12 mouse cellular contexts compared by ENCODE assay signal in genomic region chr17:14992522-14993138, GRCm38 (mm10). TPM values are rescaled to one million over a fixed set of nuclear protein-coding genes. Genes with fewer than 3 reads are reported as not detected.
DNase-seq lines count a peak whose midpoint lies in the region; ATAC-seq and TF ChIP-seq lines count a peak whose summit lies in the region.
"Not testable (repeated sequence)": the region's sequence is repeated elsewhere in the genome, so short reads cannot be mapped to it uniquely, and the experiment has no call there.
"Had no signal": no experiment of that assay in that cellular context is flagged by ENCODE, and none has a peak within 500 bp of the region (broad histone marks: within the 10 kb centered on the region; RNA-seq: fewer than 3 reads in every experiment).

No protein-coding gene starts in this region.

- H3K27ac ChIP-seq in forebrain, embryonic 12.5 days; heart, embryonic 13.5 days (replicated peaks); hindbrain, embryonic 16.5 days (ENCODE audit: low read depth, low read length); kidney, postnatal 0 days; liver, embryonic 15.5 days (replicated peaks); midbrain, embryonic 13.5 days; stomach, embryonic 14.5 days (ENCODE audit: low read length): not testable (repeated sequence)

- not testable (repeated sequence) for H3K4me3 ChIP-seq in forebrain, embryonic 12.5 days (replicated peaks); heart, embryonic 13.5 days; hindbrain, embryonic 16.5 days (ENCODE audit: low read length); kidney, postnatal 0 days (replicated peaks; ENCODE audit: low read depth, low read length); liver, embryonic 15.5 days (replicated peaks); midbrain, embryonic 13.5 days (replicated peaks); stomach, embryonic 14.5 days (ENCODE audit: low read depth, low read length)

- H3K9me3 ChIP-seq in forebrain, embryonic 12.5 days; heart, embryonic 13.5 days; hindbrain, embryonic 16.5 days (ENCODE audit: control insufficient read depth, low read length); kidney, postnatal 0 days (replicated peaks; ENCODE audit: low read length); liver, embryonic 15.5 days (replicated peaks); midbrain, embryonic 13.5 days; stomach, embryonic 14.5 days (ENCODE audit: control insufficient read depth, low read depth, low read length): not testable (repeated sequence)

- peak; percentile 64 for ATAC-seq in activated CD4-positive, CD25-positive, alpha-beta regulatory T cell, adult 4 months
- peak; percentile 79 for ATAC-seq in forebrain, embryonic 12.5 days (ENCODE audit: low FRiP score)
- peak; percentile 78 for ATAC-seq in heart, embryonic 13.5 days (ENCODE audit: extremely low read depth, insufficient number of reproducible peaks, low FRiP score, low TSS enrichment)
- peak; percentile 85 for ATAC-seq in hindbrain, embryonic 16.5 days
- peak; percentile 68 for ATAC-seq in kidney, postnatal 0 days (replicated peaks; ENCODE audit: low FRiP score, low read depth)
- peak; percentile 74 for ATAC-seq in liver, embryonic 15.5 days (ENCODE audit: insufficient read depth)
- ATAC-seq in midbrain, embryonic 13.5 days, result peak; percentile 80
- peak; percentile 74 for ATAC-seq in stomach, embryonic 14.5 days (ENCODE audit: insufficient number of reproducible peaks, insufficient read depth, low FRiP score, low read depth)

- not testable (repeated sequence) for H3K36me3 ChIP-seq in forebrain, embryonic 12.5 days (replicated peaks); heart, embryonic 13.5 days; hindbrain, embryonic 16.5 days (ENCODE audit: control insufficient read depth, insufficient read depth, low read length); kidney, postnatal 0 days (ENCODE audit: insufficient read depth, low read length); liver, embryonic 15.5 days (replicated peaks); midbrain, embryonic 13.5 days; stomach, embryonic 14.5 days (ENCODE audit: control insufficient read depth, insufficient read depth, low read length)

- not testable (repeated sequence) for H3K27me3 ChIP-seq in forebrain, embryonic 12.5 days; heart, embryonic 13.5 days (replicated peaks); hindbrain, embryonic 16.5 days (replicated peaks; ENCODE audit: control insufficient read depth, insufficient read depth, low read length); kidney, postnatal 0 days (ENCODE audit: insufficient read depth, low read length); liver, embryonic 15.5 days; midbrain, embryonic 13.5 days; stomach, embryonic 14.5 days (ENCODE audit: control insufficient read depth, insufficient read depth, low read length)

- DNase-seq in kidney, postnatal 0 days (ENCODE audit: low spot score), result not testable (repeated sequence)

- not testable (repeated sequence) for TF ChIP-seq CTCF in kidney, postnatal 0 days (IDR thresholded peaks at IDR 0.05; ENCODE audit: low read depth)

- H3K9ac ChIP-seq in forebrain, embryonic 12.5 days; heart, embryonic 13.5 days; hindbrain, embryonic 16.5 days (ENCODE audit: low read depth, low read length); kidney, postnatal 0 days (ENCODE audit: low read depth, low read length); liver, embryonic 15.5 days; midbrain, embryonic 13.5 days (replicated peaks); stomach, embryonic 14.5 days (replicated peaks; ENCODE audit: low read depth, low read length): not testable (repeated sequence)

- no CpG with 5 or more reads among the region's 98 CpGs for WGBS in forebrain, embryonic 12.5 days
- no CpG with 5 or more reads among the region's 98 CpGs for WGBS in heart, embryonic 13.5 days
- WGBS in hindbrain, embryonic 16.5 days, result no CpG with 5 or more reads among the region's 98 CpGs
- WGBS in kidney, postnatal 0 days, result no CpG with 5 or more reads among the region's 98 CpGs
- no CpG with 5 or more reads among the region's 98 CpGs for WGBS in liver, embryonic 15.5 days (ENCODE audit: insufficient replicate concordance)
- no CpG with 5 or more reads among the region's 98 CpGs for WGBS in midbrain, embryonic 13.5 days
- WGBS in stomach, embryonic 14.5 days, result no CpG with 5 or more reads among the region's 98 CpGs

- H3K4me1 ChIP-seq in forebrain, embryonic 12.5 days; heart, embryonic 13.5 days; hindbrain, embryonic 16.5 days (ENCODE audit: control insufficient read depth, insufficient read depth, low read depth, low read length); kidney, postnatal 0 days (replicated peaks; ENCODE audit: insufficient read depth, low read length); liver, embryonic 15.5 days (replicated peaks); midbrain, embryonic 13.5 days (replicated peaks); stomach, embryonic 14.5 days (ENCODE audit: control insufficient read depth, insufficient read depth, low read length): not testable (repeated sequence)

- H3K4me2 ChIP-seq in forebrain, embryonic 12.5 days; heart, embryonic 13.5 days; hindbrain, embryonic 16.5 days (ENCODE audit: low read length); kidney, postnatal 0 days (ENCODE audit: low read length); liver, embryonic 15.5 days; midbrain, embryonic 13.5 days (replicated peaks); stomach, embryonic 14.5 days (replicated peaks; ENCODE audit: low read depth, low read length): not testable (repeated sequence)

RNA-seq across cellular contexts. Expression of gene Gm3417, which starts 14.0 kb away (rescaled TPM):
- 1 to 10 TPM; 3.1 to 3.3 TPM for polyA plus RNA-seq in activated CD4-positive, CD25-positive, alpha-beta regulatory T cell, adult 4 months (2017; shearing (Covaris generic))
- 0.60 and 0.78 TPM in 2 replicates for polyA plus RNA-seq in forebrain, embryonic 12.5 days (2016; fragmentation: Nextera tagmentation; extraction: Ambion mirVana)
- 0.25 TPM in 1 of 2 replicates, not detected in the other for polyA plus RNA-seq in heart, embryonic 13.5 days (2015; fragmentation: Nextera tagmentation; extraction: Ambion mirVana)
- 0.71 TPM in 1 of 2 replicates, not detected in the other for polyA plus RNA-seq in hindbrain, embryonic 16.5 days (2015; fragmentation: Nextera tagmentation; extraction: Ambion mirVana)
- 1.5 and 1.8 TPM in 2 replicates for polyA plus RNA-seq in kidney, postnatal 0 days (2015; fragmentation: Nextera tagmentation; extraction: Ambion mirVana)
- polyA plus RNA-seq in liver, embryonic 15.5 days (2015; fragmentation: Nextera tagmentation; extraction: Ambion mirVana), result 0.53 and 0.91 TPM in 2 replicates
- 0.96 and 1.4 TPM in 2 replicates for polyA plus RNA-seq in midbrain, embryonic 13.5 days (2015; fragmentation: Nextera tagmentation; extraction: Ambion mirVana)
- 0.56 TPM in 1 of 2 replicates, not detected in the other for polyA plus RNA-seq in stomach, embryonic 14.5 days (2014; fragmentation: Nextera tagmentation; extraction: Ambion mirVana)
- polyA plus RNA-seq: brain, embryonic 14.5 days; heart, adult 2 months; hindbrain, embryonic 10.5 days had no signal

RNA-seq across cellular contexts. Expression of gene 9030025P20Rik, which starts 14.4 kb away (rescaled TPM):
- polyA plus RNA-seq in activated CD4-positive, CD25-positive, alpha-beta regulatory T cell, adult 4 months (2017; shearing (Covaris generic)), result 10 to 100 TPM; 43.4 to 66.1 TPM
- 15.0 and 16.2 TPM in 2 replicates for polyA plus RNA-seq in forebrain, embryonic 12.5 days (2016; fragmentation: Nextera tagmentation; extraction: Ambion mirVana)
- 5.8 and 8.1 TPM in 2 replicates for polyA plus RNA-seq in heart, embryonic 13.5 days (2015; fragmentation: Nextera tagmentation; extraction: Ambion mirVana)
- polyA plus RNA-seq in hindbrain, embryonic 16.5 days (2015; fragmentation: Nextera tagmentation; extraction: Ambion mirVana), result 6.2 and 6.5 TPM in 2 replicates
- polyA plus RNA-seq in kidney, postnatal 0 days (2015; fragmentation: Nextera tagmentation; extraction: Ambion mirVana), result 8.9 and 13.2 TPM in 2 replicates
- 3.7 and 5.1 TPM in 2 replicates for polyA plus RNA-seq in liver, embryonic 15.5 days (2015; fragmentation: Nextera tagmentation; extraction: Ambion mirVana)
- polyA plus RNA-seq in midbrain, embryonic 13.5 days (2015; fragmentation: Nextera tagmentation; extraction: Ambion mirVana), result 10.6 and 11.8 TPM in 2 replicates
- polyA plus RNA-seq in stomach, embryonic 14.5 days (2014; fragmentation: Nextera tagmentation; extraction: Ambion mirVana), result 8.1 and 9.8 TPM in 2 replicates

RNA-seq across cellular contexts. Expression of gene Gm3435, which starts 17.3 kb away (rescaled TPM):
- polyA plus RNA-seq in activated CD4-positive, CD25-positive, alpha-beta regulatory T cell, adult 4 months (2017; shearing (Covaris generic)), result 10 to 100 TPM in 1 of 2 experiments, 1 to 10 TPM in 1; 5.6 to 10.9 TPM
- 9.0 and 10.8 TPM in 2 replicates for polyA plus RNA-seq in forebrain, embryonic 12.5 days (2016; fragmentation: Nextera tagmentation; extraction: Ambion mirVana)
- 4.4 and 4.9 TPM in 2 replicates for polyA plus RNA-seq in heart, embryonic 13.5 days (2015; fragmentation: Nextera tagmentation; extraction: Ambion mirVana)
- polyA plus RNA-seq in hindbrain, embryonic 16.5 days (2015; fragmentation: Nextera tagmentation; extraction: Ambion mirVana), result 5.0 and 6.7 TPM in 2 replicates
- 8.9 and 10.3 TPM in 2 replicates for polyA plus RNA-seq in kidney, postnatal 0 days (2015; fragmentation: Nextera tagmentation; extraction: Ambion mirVana)
- 2.5 and 3.4 TPM in 2 replicates for polyA plus RNA-seq in liver, embryonic 15.5 days (2015; fragmentation: Nextera tagmentation; extraction: Ambion mirVana)
- polyA plus RNA-seq in midbrain, embryonic 13.5 days (2015; fragmentation: Nextera tagmentation; extraction: Ambion mirVana), result 15.4 and 17.8 TPM in 2 replicates
- 4.2 and 4.7 TPM in 2 replicates for polyA plus RNA-seq in stomach, embryonic 14.5 days (2014; fragmentation: Nextera tagmentation; extraction: Ambion mirVana)
- polyA plus RNA-seq: adrenal gland, adult 2 months had no signal

RNA-seq across cellular contexts. Expression of gene Phf10, which starts 31.6 kb away (rescaled TPM):
- 10 to 100 TPM; 12.0 to 15.2 TPM for polyA plus RNA-seq in activated CD4-positive, CD25-positive, alpha-beta regulatory T cell, adult 4 months (2017; shearing (Covaris generic))
- 23.6 and 27.0 TPM in 2 replicates for polyA plus RNA-seq in forebrain, embryonic 12.5 days (2016; fragmentation: Nextera tagmentation; extraction: Ambion mirVana)
- polyA plus RNA-seq in heart, embryonic 13.5 days (2015; fragmentation: Nextera tagmentation; extraction: Ambion mirVana), result 22.9 and 24.4 TPM in 2 replicates
- 14.6 and 16.7 TPM in 2 replicates for polyA plus RNA-seq in hindbrain, embryonic 16.5 days (2015; fragmentation: Nextera tagmentation; extraction: Ambion mirVana)
- 27.3 and 29.8 TPM in 2 replicates for polyA plus RNA-seq in kidney, postnatal 0 days (2015; fragmentation: Nextera tagmentation; extraction: Ambion mirVana)
- 93.2 and 105 TPM in 2 replicates for polyA plus RNA-seq in liver, embryonic 15.5 days (2015; fragmentation: Nextera tagmentation; extraction: Ambion mirVana)
- polyA plus RNA-seq in midbrain, embryonic 13.5 days (2015; fragmentation: Nextera tagmentation; extraction: Ambion mirVana), result 19.0 and 19.2 TPM in 2 replicates
- 42.1 and 55.0 TPM in 2 replicates for polyA plus RNA-seq in stomach, embryonic 14.5 days (2014; fragmentation: Nextera tagmentation; extraction: Ambion mirVana)

RNA-seq across cellular contexts. Expression of gene Ermard, which starts 48.4 kb away (rescaled TPM):
- 100 to 1,000 TPM; 102 to 158 TPM for polyA plus RNA-seq in activated CD4-positive, CD25-positive, alpha-beta regulatory T cell, adult 4 months (2017; shearing (Covaris generic))
- polyA plus RNA-seq in forebrain, embryonic 12.5 days (2016; fragmentation: Nextera tagmentation; extraction: Ambion mirVana), result 91.1 and 106 TPM in 2 replicates
- polyA plus RNA-seq in heart, embryonic 13.5 days (2015; fragmentation: Nextera tagmentation; extraction: Ambion mirVana), result 51.8 and 66.8 TPM in 2 replicates
- 76.3 and 76.8 TPM in 2 replicates for polyA plus RNA-seq in hindbrain, embryonic 16.5 days (2015; fragmentation: Nextera tagmentation; extraction: Ambion mirVana)
- 53.6 and 60.1 TPM in 2 replicates for polyA plus RNA-seq in kidney, postnatal 0 days (2015; fragmentation: Nextera tagmentation; extraction: Ambion mirVana)
- 22.4 and 23.9 TPM in 2 replicates for polyA plus RNA-seq in liver, embryonic 15.5 days (2015; fragmentation: Nextera tagmentation; extraction: Ambion mirVana)
- polyA plus RNA-seq in midbrain, embryonic 13.5 days (2015; fragmentation: Nextera tagmentation; extraction: Ambion mirVana), result 111 and 114 TPM in 2 replicates
- polyA plus RNA-seq in stomach, embryonic 14.5 days (2014; fragmentation: Nextera tagmentation; extraction: Ambion mirVana), result 80.8 and 97.4 TPM in 2 replicates
